Mouse (Mus musculus) c-Kit-positive CD71-positive TER-119-positive erythroid progenitor cells, embryonic 14.5 days (primary cell): Measurements from ENCODE around the gene Mid1.
A peak's percentile ranks its signal among the peaks of the same experiment; 100 is the strongest.
"Not testable (repeated sequence)": the region's sequence is repeated elsewhere in the genome, so short reads cannot be mapped to it uniquely, and the experiment has no call there.

ENCODE experiments used
- DNase-seq: peaks from one replicate; pipeline ENCODE4 v3.0.0-alpha.2; 2013; ENCODE audit warnings: low spot score

Gene Mid1

DNA sequence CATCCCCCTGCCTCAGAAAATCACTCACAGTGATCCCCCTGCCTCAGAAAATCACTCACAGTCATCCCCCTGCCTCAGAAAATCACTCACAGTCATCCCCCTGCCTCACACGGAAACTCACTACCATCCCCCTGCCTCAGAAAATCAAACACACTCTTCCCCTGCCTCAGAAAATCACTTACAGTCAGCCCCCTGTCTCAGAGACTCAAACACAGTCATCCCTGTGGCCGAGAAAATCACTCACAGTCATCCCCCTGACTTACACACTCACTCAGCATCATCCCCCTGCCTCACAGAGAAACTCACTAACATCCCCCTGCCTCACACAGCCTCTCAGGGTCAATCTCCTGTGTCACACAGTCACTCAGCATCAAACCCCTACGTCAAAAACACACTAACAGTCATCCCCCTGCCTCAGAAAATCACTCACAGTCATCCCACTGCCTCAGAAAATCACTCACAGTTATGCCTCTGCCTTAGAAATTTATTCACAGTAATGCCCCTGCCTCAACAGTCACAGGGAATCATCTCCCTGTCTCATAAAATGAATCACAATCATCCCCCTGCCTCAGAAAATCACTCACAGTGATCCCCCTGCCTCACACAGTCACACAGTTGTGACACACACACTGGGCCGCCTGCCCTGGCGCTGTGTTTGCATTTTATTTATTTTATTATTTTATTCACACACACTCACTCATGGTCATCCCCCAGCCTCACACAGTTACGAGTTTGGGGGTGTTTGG, 315.8 kb downstream of the Mid1 start:
- not testable (repeated sequence) for DNase-seq

DNA sequence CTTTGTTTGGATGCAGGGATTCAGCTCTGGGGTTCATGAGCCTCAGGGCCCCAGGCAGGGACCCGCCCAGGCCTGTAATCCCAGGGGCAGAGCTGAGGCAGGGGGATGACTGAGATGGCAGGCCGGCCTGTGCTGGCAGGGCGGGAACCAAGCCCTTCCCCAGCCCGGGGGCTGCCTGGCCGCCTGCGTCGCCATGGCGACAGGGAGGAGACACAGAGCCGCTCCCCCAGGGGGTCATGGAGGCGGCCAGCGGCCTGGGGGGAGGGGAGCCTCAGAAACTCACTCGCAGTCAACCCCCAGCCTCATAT, 316.3 kb downstream of the Mid1 start:
- not testable (repeated sequence) for DNase-seq

DNA sequence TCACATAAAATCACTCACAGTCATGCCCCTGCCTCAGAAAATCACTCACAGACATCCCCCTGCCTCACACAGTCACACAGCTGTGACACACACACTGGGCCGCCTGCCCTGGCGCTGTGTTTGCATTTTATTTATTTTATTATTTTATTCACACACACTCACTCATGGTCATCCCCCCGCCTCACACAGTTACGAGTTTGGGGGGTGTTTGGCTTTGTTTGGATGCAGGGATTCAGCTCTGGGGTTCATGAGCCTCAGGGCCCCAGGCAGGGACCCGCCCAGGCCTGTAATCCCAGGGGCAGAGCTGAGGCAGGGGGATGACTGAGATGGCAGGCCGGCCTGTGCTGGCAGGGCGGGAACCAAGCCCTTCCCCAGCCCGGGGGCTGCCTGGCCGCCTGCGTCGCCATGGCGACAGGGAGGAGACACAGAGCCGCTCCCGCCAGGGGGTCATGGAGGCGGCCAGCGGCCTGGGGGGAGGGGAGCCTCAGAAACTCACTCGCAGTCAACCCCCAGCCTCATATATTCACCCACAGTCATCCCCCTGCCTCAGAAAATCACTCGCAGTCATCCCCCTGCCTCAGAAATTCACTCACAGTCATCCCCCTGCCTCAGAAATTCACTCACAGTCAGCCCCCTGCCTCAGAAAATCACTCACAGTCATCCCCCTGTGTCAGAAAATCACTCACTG, 317.7 kb downstream of the Mid1 start:
- DNase-seq, result not testable (repeated sequence)

DNA sequence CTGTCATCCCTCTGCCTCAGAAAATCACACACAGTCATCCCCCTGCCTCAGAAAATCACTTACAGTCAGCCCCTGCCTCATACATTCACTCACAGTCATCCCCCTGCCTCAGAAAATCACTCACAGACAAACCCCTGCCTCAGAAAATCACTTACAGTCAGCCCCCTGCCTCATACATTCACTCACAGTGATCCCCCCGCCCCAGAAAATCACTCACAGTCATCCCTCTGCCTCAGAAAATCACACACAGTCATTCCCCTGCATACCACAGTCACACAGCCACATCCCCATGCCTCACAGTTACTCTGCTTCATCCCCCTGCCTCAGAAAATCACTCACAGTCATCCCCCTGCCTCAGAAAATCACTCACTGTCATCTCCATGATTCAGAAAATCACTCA, 318.5 kb downstream of the Mid1 start:
- DNase-seq, result not testable (repeated sequence)

DNA sequence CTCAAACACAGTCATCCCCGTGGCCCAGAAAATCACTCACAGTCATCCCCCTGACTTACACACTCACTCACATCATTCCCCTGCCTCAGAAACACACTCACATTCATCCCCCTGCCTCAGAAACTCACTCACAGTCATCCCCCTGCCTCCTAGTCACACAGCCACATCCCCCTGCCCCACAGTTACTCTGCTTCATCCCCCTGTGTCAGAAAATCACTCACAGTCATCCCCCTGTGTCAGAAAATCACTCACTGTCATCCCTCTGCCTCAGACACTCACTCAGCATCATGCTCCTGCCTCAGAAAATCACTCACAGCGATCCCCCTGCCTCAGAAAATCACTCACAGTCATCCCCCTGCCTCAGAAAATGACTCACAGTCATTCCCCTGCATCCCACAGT, 319.2 kb downstream of the Mid1 start:
- DNase-seq, result not testable (repeated sequence)

DNA sequence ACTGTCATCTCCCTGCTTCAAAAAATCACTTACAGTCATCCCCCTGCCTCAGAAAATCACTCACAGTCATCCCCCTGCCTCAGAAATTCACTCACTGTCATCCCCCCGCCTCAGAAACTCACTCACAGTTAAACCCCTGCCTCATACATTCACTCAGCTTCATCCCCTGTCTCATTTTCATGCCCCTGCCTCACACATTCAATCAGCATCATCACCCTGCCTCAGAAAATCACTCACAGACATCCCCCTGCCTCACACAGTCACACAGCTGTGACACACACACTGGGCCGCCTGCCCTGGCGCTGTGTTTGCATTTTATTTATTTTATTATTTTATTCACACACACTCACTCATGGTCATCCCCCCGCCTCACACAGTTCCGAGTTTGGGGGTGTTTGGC, 319.8 kb downstream of the Mid1 start:
- DNase-seq, result not testable (repeated sequence)

DNA sequence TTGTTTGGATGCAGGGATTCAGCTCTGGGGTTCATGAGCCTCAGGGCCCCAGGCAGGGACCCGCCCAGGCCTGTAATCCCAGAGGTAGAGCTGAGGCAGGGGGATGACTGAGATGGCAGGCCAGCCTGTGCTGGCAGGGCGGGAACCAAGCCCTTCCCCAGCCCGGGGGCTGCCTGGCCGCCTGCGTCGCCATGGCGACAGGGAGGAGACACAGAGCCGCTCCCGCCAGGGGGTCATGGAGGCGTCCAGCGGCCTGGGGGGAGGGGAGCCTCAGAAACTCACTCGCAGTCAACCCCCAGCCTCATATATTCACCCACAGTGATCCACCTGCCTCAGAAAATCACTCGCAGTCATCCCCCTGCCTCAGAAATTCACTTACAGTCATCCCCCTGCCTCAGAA, 320.2 kb downstream of the Mid1 start:
- DNase-seq, result not testable (repeated sequence)

DNA sequence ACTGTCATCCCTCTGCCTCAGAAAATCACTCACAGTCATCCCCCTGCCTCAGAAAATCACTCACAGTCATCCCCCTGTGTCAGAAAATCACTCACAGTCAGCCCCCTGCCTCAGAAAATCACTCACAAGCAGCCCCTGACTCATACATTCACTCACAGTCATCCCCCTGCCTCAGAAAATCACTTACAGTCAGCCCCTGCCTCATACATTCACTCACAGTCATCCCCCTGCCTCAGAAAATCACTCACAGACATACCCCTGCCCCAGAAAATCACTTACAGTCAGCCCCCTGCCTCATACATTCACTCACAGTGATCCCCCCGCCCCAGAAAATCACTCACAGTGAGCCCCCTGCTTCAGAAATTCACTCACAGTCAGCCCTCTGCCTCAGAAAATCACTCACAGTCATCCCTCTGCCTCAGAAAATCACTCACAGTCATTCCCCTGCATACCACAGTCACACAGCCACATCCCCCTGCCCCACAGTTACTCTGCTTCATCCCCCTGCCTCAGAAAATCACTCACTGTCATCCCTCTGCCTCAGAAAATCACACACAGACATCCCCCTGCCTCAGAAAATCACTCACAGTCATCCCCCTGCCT, 320.8 kb downstream of the Mid1 start:
- not testable (repeated sequence) for DNase-seq

DNA sequence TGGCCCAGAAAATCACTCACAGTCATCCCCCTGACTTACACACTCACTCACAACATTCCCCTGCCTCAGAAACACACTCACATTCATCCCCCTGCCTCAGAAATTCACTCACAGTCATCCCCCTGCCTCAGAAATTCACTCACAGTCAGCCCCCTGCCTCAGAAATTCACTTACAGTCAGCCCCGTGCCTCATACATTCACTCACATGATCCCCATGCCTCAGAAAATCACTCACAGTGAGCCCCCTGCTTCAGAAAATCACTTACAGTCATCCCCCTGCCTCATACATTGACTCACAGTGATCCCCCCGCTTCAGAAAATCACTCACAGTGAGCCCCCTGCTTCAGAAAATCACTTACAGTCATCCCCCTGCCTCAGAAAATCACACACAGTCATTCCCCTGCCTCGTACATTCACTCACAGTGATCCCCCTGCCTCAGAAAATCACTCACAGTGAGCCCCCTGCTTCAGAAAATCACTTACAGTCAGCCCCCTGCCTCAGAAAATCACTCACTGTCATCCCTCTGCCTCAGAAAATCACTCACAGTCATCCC, 321.8 kb downstream of the Mid1 start:
- DNase-seq, result not testable (repeated sequence)

DNA sequence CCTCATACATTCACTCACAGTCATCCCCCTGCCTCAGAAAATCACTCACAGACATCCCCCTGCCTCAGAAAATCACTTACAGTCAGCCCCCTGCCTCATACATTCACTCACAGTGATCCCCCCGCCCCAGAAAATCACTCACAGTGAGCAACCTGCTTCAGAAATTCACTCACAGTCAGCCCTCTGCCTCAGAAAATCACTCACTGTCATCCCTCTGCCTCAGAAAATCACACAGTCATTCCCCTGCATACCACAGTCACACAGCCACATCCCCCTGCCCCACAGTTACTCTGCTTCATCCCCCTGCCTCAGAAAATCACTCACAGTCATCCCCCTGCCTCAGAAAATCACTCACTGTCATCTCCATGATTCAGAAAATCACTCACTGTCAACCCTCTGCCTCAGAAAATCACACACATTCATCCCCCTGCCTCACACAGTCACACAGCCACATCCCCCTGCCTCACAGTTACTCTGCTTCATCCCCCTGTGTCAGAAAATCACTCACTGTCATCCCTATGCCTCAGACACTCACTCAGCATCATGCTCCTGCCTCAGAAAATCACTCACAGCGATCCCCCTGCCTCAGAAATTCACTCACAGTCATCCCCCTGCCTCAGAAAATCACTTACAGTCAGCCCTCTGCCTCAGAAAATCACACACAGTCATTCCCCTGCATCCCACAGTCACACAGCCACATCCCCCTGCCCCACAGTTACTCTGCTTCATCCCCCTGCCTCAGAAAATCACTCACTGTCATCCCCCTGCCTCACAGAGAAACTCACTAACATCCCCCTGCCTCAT, 322.6 kb downstream of the Mid1 start:
- not testable (repeated sequence) for DNase-seq

DNA sequence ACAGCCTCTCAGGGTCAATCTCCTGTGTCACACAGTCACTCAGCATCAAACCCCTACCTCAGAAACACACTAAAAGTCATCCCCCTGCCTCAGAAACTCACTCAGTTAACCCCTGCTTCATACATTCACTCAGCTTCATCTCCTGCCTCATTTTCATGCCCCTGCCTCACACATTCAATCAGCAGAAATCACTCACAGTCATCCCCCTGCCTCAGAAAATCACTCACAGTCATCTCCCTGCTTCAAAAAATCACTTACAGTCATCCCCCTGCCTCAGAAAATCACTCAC, 323.1 kb downstream of the Mid1 start:
- not testable (repeated sequence) for DNase-seq

DNA sequence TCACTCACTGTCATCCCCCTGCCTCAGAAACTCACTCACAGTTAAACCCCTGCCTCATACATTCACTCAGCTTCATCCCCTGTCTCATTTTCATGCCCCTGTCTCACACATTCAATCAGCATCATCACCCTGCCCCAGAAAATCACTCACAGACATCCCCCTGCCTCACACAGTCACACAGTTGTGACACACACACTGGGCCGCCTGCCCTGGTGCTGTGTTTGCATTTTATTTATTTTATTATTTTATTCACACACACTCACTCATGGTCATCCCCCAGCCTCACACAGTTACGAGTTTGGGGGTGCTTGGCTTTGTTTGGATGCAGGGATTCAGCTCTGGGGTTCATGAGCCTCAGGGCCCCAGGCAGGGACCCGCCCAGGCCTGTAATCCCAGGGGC, 323.6 kb downstream of the Mid1 start:
- not testable (repeated sequence) for DNase-seq

DNA sequence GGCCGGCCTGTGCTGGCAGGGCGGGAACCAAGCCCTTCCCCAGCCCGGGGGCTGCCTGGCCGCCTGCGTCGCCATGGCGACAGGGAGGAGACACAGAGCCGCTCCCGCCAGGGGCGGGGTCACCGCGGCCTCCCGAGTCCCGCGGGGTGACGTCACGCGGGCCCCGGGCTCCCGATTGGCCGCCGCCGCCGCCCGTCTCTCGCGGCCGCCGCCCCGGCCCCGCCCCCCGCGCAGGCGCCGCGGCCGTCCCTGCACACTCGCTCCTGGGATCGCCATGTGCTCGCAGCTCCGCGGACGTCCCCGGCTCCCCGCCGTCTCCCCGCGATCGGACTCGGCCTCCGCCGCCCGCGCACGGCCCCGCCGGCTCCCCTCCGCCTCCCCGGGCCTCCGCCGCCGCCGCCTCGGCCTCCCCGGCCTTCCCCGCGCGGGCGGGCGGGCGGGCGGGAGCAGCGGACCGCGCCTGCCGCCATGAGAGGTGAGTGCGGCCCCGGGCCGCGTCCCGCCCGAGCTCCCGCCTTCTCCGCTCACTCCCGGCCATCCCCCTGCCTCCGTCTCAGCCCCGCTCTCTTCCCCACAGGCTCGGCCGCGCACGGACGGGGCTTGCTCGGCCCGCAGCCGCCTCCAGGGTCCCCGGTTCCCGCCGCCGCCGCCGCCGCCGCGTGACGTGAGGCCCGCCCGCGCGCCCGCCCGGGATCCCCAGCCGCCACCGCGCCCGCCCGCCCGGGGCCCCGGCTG, 324.2 kb downstream of the Mid1 start, which contains the start of gene Gm21887:
Gene Gm21887 (plus strand): TSS at position 644 of the 735 bp plus-strand sequence.
- peak; percentile 100 for DNase-seq

DNA sequence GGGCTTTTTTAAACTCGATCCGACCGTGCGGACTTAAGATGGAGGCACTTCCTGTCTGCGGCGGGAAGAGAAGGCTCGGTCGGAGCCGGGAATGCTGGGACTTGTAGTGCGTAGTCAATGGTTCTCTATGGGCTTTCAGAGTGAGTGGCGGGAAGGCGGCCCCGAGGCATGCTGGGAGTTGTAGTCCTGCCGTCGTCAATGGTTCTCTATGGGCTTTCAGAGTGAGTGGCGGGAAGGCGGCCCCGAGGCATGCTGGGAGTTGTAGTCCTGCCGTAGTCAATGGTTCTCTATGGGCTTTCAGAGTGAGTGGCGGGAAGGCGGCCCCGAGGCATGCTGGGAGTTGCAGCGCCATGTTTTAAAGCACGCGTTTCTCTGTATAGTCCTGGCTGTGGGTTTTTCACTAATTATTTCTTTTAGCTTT, 324.8 kb downstream of the Mid1 start:
- DNase-seq, result peak; percentile 100

DNA sequence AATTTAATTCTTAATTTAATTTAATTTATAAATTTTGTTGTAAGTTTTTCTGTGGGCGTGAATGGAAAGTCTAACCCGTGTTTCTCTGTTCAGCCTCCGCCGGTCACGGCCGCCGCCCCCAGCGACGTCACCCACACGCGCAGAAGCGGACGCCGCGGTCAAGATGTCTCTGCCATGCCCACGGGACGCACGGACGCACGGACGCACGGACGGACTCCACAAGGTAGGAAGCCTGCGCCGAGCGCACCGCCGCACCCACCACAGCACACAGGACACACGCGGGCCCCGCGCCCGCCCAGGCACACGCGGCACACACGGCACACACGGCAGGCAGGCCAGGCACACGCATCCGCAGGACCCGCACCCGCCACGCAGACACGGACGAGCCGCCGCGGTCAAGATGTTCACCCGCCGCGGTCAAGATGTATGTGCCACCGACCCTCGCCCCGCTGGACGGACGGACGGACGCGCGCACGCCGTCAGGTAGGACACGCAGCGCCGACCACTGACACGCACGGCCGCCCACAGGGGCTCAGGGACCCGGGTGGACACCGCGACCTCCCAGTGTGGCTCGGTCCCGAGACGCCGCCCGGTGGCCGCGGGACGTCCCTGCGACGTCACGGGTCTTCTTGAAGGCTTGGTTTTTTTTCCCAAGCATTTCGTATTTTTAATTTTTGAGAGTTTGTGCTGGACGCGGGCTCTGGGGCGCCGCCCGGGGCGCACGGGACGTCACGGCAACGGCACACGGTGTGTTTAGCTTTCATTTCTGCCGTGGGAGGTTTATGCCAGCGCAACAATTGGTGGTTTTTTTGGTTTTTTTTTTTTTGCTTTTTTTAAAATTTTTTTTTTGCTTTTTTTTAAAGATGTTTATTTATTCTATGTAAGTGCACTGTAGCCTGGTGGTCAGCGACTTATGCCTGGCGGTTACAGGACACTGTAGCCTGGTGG, 325.9 kb downstream of the Mid1 start:
- DNase-seq, result not testable (repeated sequence)

DNA sequence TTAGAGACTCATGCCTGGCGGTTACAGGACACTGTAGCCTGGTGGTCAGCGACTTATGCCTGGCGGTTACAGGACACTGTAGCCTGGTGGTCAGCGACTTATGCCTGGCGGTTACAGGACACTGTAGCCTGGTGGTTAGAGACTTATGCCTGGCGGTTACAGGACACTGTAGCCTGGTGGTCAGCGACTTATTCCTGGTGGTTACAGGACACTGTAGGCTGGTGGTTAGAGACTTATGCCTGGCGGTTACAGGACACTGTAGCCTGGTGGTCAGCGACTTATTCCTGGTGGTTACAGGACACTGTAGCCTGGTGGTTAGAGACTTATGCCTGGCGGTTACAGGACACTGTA, 326.5 kb downstream of the Mid1 start:
- not testable (repeated sequence) for DNase-seq

DNA sequence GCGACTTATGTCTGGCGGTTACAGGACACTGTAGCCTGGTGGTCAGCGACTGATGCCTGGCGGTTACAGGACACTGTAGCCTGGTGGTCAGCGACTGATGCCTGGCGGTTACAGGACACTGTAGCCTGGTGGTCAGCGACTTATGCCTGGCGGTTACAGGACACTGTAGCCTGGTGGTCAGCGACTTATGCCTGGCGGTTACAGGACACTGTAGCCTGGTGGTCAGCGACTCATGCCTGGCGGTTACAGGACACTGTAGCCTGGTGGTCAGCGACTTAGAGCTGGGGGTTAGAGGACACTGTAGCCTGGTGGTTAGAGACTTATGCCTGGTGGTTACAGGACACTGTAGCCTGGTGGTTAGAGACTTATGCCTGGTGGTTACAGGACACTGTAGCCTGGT, 328.4 kb downstream of the Mid1 start:
- not testable (repeated sequence) for DNase-seq

DNA sequence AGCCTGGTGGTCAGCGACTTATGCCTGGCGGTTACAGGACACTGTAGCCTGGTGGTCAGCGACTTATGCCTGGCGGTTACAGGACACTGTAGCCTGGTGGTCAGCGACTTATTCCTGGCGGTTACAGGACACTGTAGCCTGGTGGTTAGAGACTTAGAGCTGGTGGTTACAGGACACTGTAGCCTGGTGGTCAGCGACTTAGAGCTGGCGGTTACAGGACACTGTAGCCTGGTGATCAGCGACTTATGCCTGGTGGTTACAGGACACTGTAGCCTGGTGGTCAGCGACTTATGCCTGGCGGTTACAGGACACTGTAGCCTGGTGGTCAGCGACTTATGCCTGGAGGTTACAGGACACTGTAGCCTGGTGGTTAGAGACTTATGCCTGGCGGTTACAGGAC, 329.0 kb downstream of the Mid1 start:
- DNase-seq, result not testable (repeated sequence)

DNA sequence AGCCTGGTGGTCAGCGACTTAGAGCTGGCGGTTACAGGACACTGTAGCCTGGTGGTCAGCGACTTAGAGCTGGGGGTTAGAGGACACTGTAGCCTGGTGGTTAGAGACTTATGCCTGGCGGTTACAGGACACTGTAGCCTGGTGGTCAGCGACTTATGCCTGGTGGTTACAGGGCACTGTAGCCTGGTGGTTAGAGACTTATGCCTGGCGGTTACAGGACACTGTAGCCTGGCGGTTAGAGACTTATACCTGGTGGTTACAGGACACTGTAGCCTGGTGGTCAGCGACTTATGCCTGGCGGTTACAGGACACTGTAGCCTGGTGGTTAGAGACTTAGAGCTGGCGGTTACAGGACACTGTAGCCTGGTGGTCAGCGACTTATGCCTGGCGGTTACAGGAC, 330.9 kb downstream of the Mid1 start:
- not testable (repeated sequence) for DNase-seq
